Mouse (Mus musculus): ENCODE data around the gene Fam186b.

Fam186b gene

GRCm38 (mm10) chr15:99225081-99225810, 70.4 kb downstream of the Fam186b start:
- DNase-seq (ENCODE audit: inconsistent age in 2 of 2, low spot score in 1 of 2) = peak in 1 of 2 experiments; percentile 65

GRCm38 (mm10) chr15:99224208-99224911, 71.3 kb downstream of the Fam186b start, which contains the start of gene Kcnh3:
Gene Kcnh3, plus strand, starts transcription at chr15:99224861.
- DNase-seq (ENCODE audit: inconsistent age in 2 of 2, low spot score in 1 of 2) = peak; percentile 59 to 79

DNA sequence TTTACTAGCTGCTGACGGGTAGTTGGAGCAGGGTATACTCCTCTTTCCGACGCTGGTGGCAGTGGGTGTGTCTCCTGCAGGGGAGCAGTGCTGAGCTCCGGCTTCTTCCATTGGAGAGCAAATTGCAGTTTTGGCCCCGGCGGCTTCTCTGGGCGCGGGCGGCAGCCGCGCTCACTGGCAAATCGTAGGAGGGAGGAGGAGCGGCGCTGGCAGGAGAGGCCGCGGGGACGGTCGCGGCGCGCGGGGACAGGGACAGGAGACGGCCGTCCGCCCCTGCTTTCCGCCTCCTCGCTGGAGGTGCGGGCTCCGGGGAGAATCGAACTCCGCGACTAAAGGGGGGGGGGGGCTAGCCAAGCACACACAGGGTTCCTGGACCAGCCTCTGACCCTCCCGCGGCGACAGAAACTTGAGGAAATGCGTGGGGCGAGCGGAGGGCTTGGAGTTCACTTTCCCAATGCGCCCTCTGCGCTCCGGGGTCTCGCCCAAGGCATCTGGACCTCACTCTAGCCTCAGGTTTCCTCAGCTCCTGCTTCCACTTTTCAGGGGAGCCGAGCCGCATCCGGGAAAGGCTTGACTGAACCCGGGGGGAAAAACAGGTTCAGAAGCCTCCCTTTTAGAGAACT, 72.0 kb downstream of the Fam186b start:
- DNase-seq (ENCODE audit: inconsistent age in 2 of 2, low spot score in 1 of 2) = peak; percentile 54 to 83

GRCm38 (mm10) chr15:99222794-99223584, 72.7 kb downstream of the Fam186b start:
- DNase-seq (ENCODE audit: inconsistent age in 2 of 2, low spot score in 1 of 2) = no peak

DNA sequence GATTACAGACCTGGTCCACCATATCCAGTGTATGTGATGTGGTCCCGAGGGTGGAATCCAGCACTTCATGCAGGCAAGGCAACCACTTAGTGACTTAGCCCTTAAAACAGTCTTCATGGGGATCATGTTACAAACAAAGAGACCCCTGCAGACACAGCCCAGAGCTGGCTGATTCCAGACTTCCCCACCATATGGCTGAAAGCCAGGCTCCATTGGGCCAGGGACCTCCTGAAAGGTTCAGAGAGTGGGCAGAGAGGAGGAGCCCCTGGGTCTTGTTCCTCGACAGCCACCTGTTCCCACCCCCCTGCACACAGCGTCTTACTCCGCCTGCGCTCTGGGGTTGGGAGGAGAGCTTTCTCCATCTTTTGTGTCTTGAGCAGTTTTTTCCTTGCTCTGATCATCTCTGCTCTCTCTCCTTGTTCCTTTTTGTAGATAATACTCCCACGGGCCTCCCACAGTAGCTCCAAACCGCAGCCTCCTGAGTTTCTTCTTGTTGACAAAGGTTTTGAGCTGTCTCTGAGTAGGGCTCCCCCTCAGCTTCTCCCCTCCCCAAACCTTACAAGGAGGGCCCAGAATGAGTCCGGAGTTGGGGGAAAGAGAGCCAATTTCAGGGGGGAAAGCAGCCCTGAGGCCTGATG, 74.3 kb downstream of the Fam186b start:
- no peak for DNase-seq (ENCODE audit: inconsistent age in 2 of 2, low spot score in 1 of 2)
